Mouse (Mus musculus) stomach, embryonic 15.5 days (tissue): Measurements from ENCODE around the gene Golgb1. TPM values are rescaled to one million over a fixed set of nuclear protein-coding genes. Genes with fewer than 3 reads are reported as not detected.

Experiments used
- ATAC-seq: fragments of 200-750 bp; cut with Nextera tagmentation; 2 replicates; pipeline ENCODE4 v1.8.0; 2017; ENCODE audit warnings: low read depth, moderate number of reproducible peaks, moderate TSS enrichment; ENCODE audit not compliant: insufficient read depth, low FRiP score
- H3K27ac ChIP-seq: fragments of 300-500 bp; sonication (generic); 2 replicates; pipeline ENCODE4 v1.5.1; 2015; ENCODE audit warnings: mild to moderate bottlenecking, inconsistent platforms
- H3K27me3 ChIP-seq: fragments of 300-500 bp; sonication (generic); replicated peaks from 2 replicates; pipeline ENCODE4 v1.6.1; 2015; ENCODE audit warnings: inconsistent platforms
- H3K36me3 ChIP-seq: fragments of 300-500 bp; sonication (generic); 2 replicates; pipeline ENCODE4 v1.6.1; 2015; ENCODE audit warnings: inconsistent platforms
- H3K4me1 ChIP-seq: fragments of 300-500 bp; sonication (generic); 2 replicates; pipeline ENCODE4 v1.6.1; 2015; ENCODE audit warnings: inconsistent platforms
- H3K4me2 ChIP-seq: fragments of 300-500 bp; sonication (generic); 2 replicates; pipeline ENCODE4 v1.6.1; 2015; ENCODE audit warnings: mild to moderate bottlenecking, inconsistent platforms
- H3K4me3 ChIP-seq: fragments of 300-500 bp; sonication (generic); replicated peaks from 2 replicates; pipeline ENCODE4 v1.5.1; 2015; ENCODE audit warnings: inconsistent platforms
- H3K9ac ChIP-seq: fragments of 300-500 bp; sonication (generic); 2 replicates; pipeline ENCODE4 v1.6.1; 2015; ENCODE audit warnings: inconsistent platforms
- H3K9me3 ChIP-seq: fragments of 300-500 bp; sonication (generic); 2 replicates; pipeline ENCODE4 v1.6.1; 2016; ENCODE audit warnings: inconsistent platforms
- WGBS: fragments of 180-500 bp; shearing (Covaris S2); methylation state at CpG from one replicate; pipeline ENCODE4 v1.1.7; 2015; 5-methylcytosine and 5-hydroxymethylcytosine counted together
- polyA plus RNA-seq: library from polyadenylated mRNA; unstranded; fragments of >200 nt; fragmentation: Nextera tagmentation; extraction: Ambion mirVana; gene quantifications from 2 replicates; pipeline ENCODE4 v1.2.1, GENCODE M21; 2015

Golgb1 gene
- polyA plus RNA-seq, 1 experiment from 2014 or later: 103 TPM

DNA sequence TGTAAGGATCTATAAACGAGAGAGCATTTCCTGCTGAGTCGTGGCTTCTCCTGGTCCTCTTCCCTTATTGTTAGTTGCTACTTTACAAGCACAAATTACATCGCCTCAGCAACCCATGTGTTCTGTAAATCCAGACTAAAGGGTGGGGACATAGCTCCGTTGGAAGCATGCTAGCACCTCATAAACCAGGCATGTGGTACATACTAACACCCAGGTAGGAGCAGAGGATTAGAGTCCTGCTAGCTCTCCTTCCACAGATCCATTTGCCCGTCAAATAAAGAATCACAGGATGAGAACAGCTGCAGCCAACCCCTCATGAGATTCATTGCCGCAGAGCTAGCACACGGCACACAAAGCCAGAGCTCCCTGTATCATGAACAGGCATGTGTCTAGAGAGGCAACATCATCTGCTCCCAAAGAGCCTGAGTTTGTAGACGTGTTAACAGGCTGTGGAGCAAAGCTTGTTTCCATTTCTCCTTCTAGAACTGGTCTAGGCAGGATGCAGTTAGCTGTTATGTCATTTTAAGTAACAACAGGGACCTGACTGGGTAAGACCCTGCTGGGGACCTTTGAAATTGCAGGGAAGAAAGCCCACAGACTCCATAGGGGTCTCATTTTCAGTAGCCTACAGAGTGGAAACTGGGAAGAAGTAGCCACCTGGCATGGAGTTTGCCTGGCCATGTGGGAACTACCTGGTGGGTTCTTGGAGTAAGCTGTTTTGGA is 74.8 kb downstream of the Golgb1 start:
- no peak overlapping the region for H3K9ac ChIP-seq
- H3K36me3 ChIP-seq: no peaks in the 10 kb centered on the region
- no peaks in the 10 kb centered on the region for H3K27me3 ChIP-seq
- WGBS: 60% methylated on average over 8 of the region's 8 CpGs
- no peaks in the 10 kb centered on the region for H3K4me1 ChIP-seq
- H3K27ac ChIP-seq: no peak overlapping the region
- no peak for ATAC-seq
- no peak overlapping the region for H3K4me2 ChIP-seq
- H3K4me3 ChIP-seq: no peak overlapping the region
- no peaks in the 10 kb centered on the region for H3K9me3 ChIP-seq

DNA sequence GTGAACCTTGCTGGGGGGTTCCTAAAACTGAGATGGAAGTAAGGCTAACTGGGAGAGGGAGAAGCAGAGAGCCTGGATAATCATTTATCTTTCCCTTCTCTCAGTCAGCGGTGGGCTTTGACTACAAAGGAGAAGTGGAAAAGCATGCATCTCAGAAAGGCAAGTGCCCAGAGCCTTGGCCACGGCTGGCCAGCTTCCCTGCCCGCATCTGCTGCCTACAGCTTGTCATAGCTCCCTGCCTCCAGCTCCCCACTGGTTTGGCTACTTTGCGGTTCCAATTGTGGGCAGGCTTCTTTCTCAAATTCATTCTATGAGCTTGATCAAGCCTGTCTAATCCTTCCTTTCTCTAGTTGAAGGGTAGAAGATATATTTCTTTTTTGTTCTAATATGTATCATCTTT is 76.1 kb downstream of the Golgb1 start:
- no peak overlapping the region for H3K4me3 ChIP-seq
- H3K36me3 ChIP-seq: no peaks in the 10 kb centered on the region
- H3K4me1 ChIP-seq: no peaks in the 10 kb centered on the region
- ATAC-seq: no peak
- H3K9ac ChIP-seq: no peak overlapping the region
- H3K27ac ChIP-seq: no peak overlapping the region
- H3K27me3 ChIP-seq: no peaks in the 10 kb centered on the region
- no peaks in the 10 kb centered on the region for H3K9me3 ChIP-seq
- 55% methylated on average over 4 of the region's 4 CpGs for WGBS
- H3K4me2 ChIP-seq: no peak overlapping the region

- WGBS: 82% methylated on average over 11 of the region's 11 CpGs
- Histone ChIP-seq H3K27ac (no peak overlapping the region), H3K9ac (no peak overlapping the region), H3K4me2 (no peak overlapping the region), H3K4me1 (no peaks in the 10 kb centered on the region), H3K36me3 (no peaks in the 10 kb centered on the region), H3K27me3 (no peaks in the 10 kb centered on the region), H3K4me3 (no peak overlapping the region), H3K9me3 (no peaks in the 10 kb centered on the region)
- ATAC-seq: no peak
Measured at GRCm38 (mm10) chr16:36955106-36955505, 80.2 kb downstream of the Golgb1 start.

DNA sequence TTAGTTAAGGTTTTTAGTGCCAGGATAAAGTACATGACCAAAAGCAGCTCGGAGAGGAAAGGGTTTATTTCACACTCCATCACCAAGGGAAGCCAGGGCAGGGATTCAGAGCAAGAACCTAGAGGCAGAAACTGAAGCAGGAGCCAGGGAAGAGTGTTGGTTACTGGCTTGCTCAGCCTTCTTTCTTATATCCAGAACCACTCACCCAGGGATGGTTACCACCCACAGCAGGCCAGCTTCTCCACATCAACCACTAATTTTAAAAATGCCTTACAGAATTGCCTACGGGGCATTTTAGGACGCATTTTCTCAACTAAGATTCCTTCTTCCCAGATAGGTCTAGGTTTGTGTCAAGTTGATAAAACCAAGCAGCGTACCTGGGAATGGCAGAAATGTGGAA is 88.5 kb downstream of the Golgb1 start:
- H3K36me3 ChIP-seq: no peaks in the 10 kb centered on the region
- H3K4me3 ChIP-seq: no peak overlapping the region
- no peaks in the 10 kb centered on the region for H3K9me3 ChIP-seq
- H3K27ac ChIP-seq: no peak overlapping the region
- H3K4me1 ChIP-seq: no peaks in the 10 kb centered on the region
- no peak overlapping the region for H3K4me2 ChIP-seq
- ATAC-seq: no peak
- 76% methylated on average over 4 of the region's 4 CpGs for WGBS
- no peaks in the 10 kb centered on the region for H3K27me3 ChIP-seq
- no peak overlapping the region for H3K9ac ChIP-seq

- no peak overlapping the region for H3K4me3 ChIP-seq
- ATAC-seq: no peak
Measured at GRCm38 (mm10) chr16:36979127-36979526, 104.2 kb downstream of the Golgb1 start.

More at GRCm38 (mm10) chr16:36979127-36979526, 104.2 kb downstream of the Golgb1 start:
- no peaks in the 10 kb centered on the region for H3K4me1 ChIP-seq
- H3K4me2 ChIP-seq: no peak overlapping the region
- no peak overlapping the region for H3K9ac ChIP-seq
- no peaks in the 10 kb centered on the region for H3K9me3 ChIP-seq
- no peaks in the 10 kb centered on the region for H3K27me3 ChIP-seq
- WGBS: 86% methylated on average over 2 of the region's 2 CpGs
- no peaks in the 10 kb centered on the region for H3K36me3 ChIP-seq
- no peak overlapping the region for H3K27ac ChIP-seq

Other genes starting within 250 kb of the Golgb1 start
- gene Cd86, start 209.1 kb upstream of the Golgb1 start, polyA plus RNA-seq: 2.5 and 3.0 TPM in 2 replicates
- gene Ildr1, start 181.2 kb upstream of the Golgb1 start, polyA plus RNA-seq: 7.5 and 7.8 TPM in 2 replicates
- 3.4 and 3.6 TPM in 2 replicates for gene Slc15a2, start 90.2 kb upstream of the Golgb1 start, polyA plus RNA-seq
- 28.3 and 29.5 TPM in 2 replicates for gene Iqcb1, start 46.8 kb upstream of the Golgb1 start, polyA plus RNA-seq
- gene Eaf2, start 137 bp upstream of the Golgb1 start, polyA plus RNA-seq: 2.7 and 3.7 TPM in 2 replicates
- 8.9 and 9.0 TPM in 2 replicates for gene Hcls1, start 59.8 kb downstream of the Golgb1 start, polyA plus RNA-seq
- 0.03 TPM in 2 replicates for gene Fbxo40, start 115.3 kb downstream of the Golgb1 start, polyA plus RNA-seq
- 6.6 and 6.8 TPM in 2 replicates for gene Polq, start 136.6 kb downstream of the Golgb1 start, polyA plus RNA-seq